Mouse (Mus musculus) testis, adult 2 months (tissue): ENCODE data around the gene Gcc1. TPM values are rescaled to one million over a fixed set of nuclear protein-coding genes. Genes with fewer than 3 reads are reported as not detected.

Source experiments
- H3K27ac ChIP-seq: fragments of 200-500 bp; 2 replicates; pipeline ENCODE4 v1.5.1; 2012; ENCODE audit warnings: low read depth, low read length; ENCODE audit not compliant: control insufficient read depth, insufficient read depth
- H3K27me3 ChIP-seq: fragments of 200-500 bp; 2 replicates; pipeline ENCODE4 v1.6.1; 2012; ENCODE audit warnings: mild to moderate bottlenecking, low read length, moderate library complexity; ENCODE audit not compliant: control insufficient read depth, insufficient read depth
- H3K36me3 ChIP-seq: fragments of 200-500 bp; 2 replicates; pipeline ENCODE4 v1.6.1; 2012; ENCODE audit warnings: mild to moderate bottlenecking, low read length; ENCODE audit not compliant: control insufficient read depth, insufficient read depth
- H3K4me1 ChIP-seq: fragments of 200-500 bp; 2 replicates; pipeline ENCODE4 v1.6.1; 2012; ENCODE audit warnings: low read length; ENCODE audit not compliant: control insufficient read depth, insufficient read depth
- H3K4me3 ChIP-seq: fragments of 200-500 bp; 2 replicates; pipeline ENCODE4 v1.5.1; 2012; ENCODE audit warnings: low read depth, mild to moderate bottlenecking, low read length, moderate library complexity, mixed read lengths; ENCODE audit not compliant: control insufficient read depth
- CTCF ChIP-seq: fragments of 200-500 bp; IDR thresholded peaks from 2 replicates; pipeline ENCODE4 v1.5.1; 2012; ENCODE audit warnings: low read depth, mild to moderate bottlenecking, inconsistent platforms, low read length, moderate library complexity; ENCODE audit not compliant: control insufficient read depth, insufficient read depth, insufficient replicate concordance
- POLR2A ChIP-seq: fragments of 200-500 bp; IDR thresholded peaks from 2 replicates; pipeline ENCODE4 v1.6.1; 2012; ENCODE audit warnings: low read depth, mild to moderate bottlenecking, inconsistent platforms, low read length, moderate library complexity; ENCODE audit not compliant: control insufficient read depth
- polyA plus RNA-seq: library from polyadenylated mRNA; depleted of rRNA; stranded (reverse); fragments of >200 nt; gene quantifications from 2 replicates; pipeline ENCODE4 v1.2.3, GENCODE M21; 2012

The Gcc1 gene
- polyA plus RNA-seq, 1 experiment = 12.1 TPM

DNA sequence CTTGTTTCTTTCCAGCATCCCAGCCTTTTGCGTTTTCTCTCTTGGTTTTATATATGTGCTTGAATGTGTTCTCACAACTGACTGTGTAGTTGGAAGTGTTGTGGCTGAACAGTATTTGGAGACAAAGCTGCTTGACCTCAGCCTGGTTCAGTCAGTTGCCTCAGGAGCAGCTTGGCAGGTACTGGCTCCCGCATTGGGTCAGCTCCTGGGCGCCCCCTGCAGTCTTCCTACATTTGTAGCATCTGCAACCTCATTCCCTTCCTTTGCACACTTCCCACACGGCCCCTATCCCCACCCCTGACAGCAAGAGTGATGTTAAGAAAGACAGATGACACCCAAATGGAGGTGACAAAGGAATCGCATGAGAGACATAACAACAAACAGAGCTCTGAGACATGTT, 32.3 kb upstream of the Gcc1 start:
- no peak overlapping the region for H3K4me3 ChIP-seq
- H3K27ac ChIP-seq = no peak overlapping the region
- TF ChIP-seq CTCF (peak; percentile 56; the same call in 1 of the 2 replicates), POLR2A (no peak)
- H3K27me3 ChIP-seq = no peaks in the 10 kb centered on the region
- no peaks in the 10 kb centered on the region for H3K4me1 ChIP-seq
- no peaks in the 10 kb centered on the region for H3K36me3 ChIP-seq

GRCm38 (mm10) chr6:28459221-28459668, 31.1 kb upstream of the Gcc1 start:
- H3K4me3 ChIP-seq = no peak overlapping the region
- H3K4me1 ChIP-seq = no peaks in the 10 kb centered on the region
- no peak overlapping the region for H3K27ac ChIP-seq
- H3K27me3 ChIP-seq = no peaks in the 10 kb centered on the region
- H3K36me3 ChIP-seq = no peaks in the 10 kb centered on the region
- TF ChIP-seq POLR2A = no peak
- TF ChIP-seq CTCF = no peak

DNA sequence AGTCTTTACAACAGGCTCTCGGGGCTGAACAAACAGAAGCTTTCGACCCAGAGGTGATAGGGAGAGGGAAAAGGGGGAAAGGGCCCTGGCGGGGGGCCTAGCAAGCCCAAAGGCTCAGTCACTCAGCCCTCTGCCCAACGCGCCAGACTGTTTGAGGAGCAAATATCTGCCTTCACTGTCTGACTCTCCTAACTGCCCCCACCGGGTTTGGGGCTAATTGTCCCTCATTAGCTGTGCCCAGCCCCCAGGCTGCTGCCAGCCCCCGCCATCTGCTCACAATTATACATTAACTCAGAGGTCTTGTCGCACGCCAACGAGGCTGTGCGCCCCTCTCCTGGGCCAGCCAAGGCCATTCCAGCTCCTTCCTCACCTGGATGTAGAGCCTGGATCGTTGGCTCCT, 22.8 kb upstream of the Gcc1 start:
- no peak overlapping the region for H3K27ac ChIP-seq
- H3K27me3 ChIP-seq = no peaks in the 10 kb centered on the region
- no peak overlapping the region for H3K4me3 ChIP-seq
- no peaks in the 10 kb centered on the region for H3K36me3 ChIP-seq
- no peaks in the 10 kb centered on the region for H3K4me1 ChIP-seq
- no peak for TF ChIP-seq CTCF
- no peak for TF ChIP-seq POLR2A

- no peak for TF ChIP-seq CTCF
- no peak for TF ChIP-seq POLR2A
- Histone ChIP-seq H3K4me3 (no peak overlapping the region), H3K27me3 (no peaks in the 10 kb centered on the region), H3K36me3 (no peaks in the 10 kb centered on the region), H3K27ac (no peak overlapping the region), H3K4me1 (no peaks in the 10 kb centered on the region)
Measured at GRCm38 (mm10) chr6:28450481-28450880, 22.3 kb upstream of the Gcc1 start.

GRCm38 (mm10) chr6:28449253-28449652, 21.1 kb upstream of the Gcc1 start, which contains the start of gene Pax4:
TSS of gene Pax4 (minus strand) at chr6:28449353.
- H3K36me3 ChIP-seq = no peaks in the 10 kb centered on the region
- no peak within 1 kb of the TSS for H3K4me3 ChIP-seq
- H3K27me3 ChIP-seq = no peaks in the 10 kb centered on the region
- TF ChIP-seq POLR2A = no peak
- TF ChIP-seq CTCF = no peak
- H3K27ac ChIP-seq = no peak within 1 kb of the TSS
- no peaks in the 10 kb centered on the region for H3K4me1 ChIP-seq

DNA sequence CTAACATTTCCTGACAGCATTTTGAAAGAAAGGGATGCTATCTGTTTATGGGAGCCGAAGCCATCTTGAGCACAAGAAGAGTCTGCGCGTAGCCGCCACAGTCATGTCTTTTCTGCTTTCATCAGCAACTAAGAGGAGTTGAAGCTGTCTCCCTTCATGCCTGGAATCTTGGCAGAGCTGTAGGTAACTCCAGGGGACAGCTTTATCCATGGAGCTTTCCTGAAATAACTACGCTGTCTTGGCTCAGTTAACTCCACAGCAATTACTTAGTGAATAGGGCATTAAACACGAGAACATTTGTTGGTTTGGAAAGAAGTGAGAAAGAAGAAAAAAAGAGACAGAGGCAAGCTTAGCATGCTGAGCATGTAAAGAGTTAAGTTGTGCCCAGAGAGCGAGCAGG, 19.7 kb upstream of the Gcc1 start:
- H3K27ac ChIP-seq = no peak overlapping the region
- no peaks in the 10 kb centered on the region for H3K36me3 ChIP-seq
- H3K27me3 ChIP-seq = no peaks in the 10 kb centered on the region
- no peak overlapping the region for H3K4me3 ChIP-seq
- no peak for TF ChIP-seq POLR2A
- no peak for TF ChIP-seq CTCF
- H3K4me1 ChIP-seq = no peaks in the 10 kb centered on the region

- H3K4me1 ChIP-seq = peaks cover 8% of the 10 kb centered on the region
- H3K4me3 ChIP-seq = peak overlapping the region; percentile 85
- no peaks in the 10 kb centered on the region for H3K27me3 ChIP-seq
- H3K27ac ChIP-seq = no peak overlapping the region
- no peaks in the 10 kb centered on the region for H3K36me3 ChIP-seq
- no peak for TF ChIP-seq CTCF
- no peak for TF ChIP-seq POLR2A
Measured at GRCm38 (mm10) chr6:28431538-28431855, 3.3 kb upstream of the Gcc1 start.

DNA sequence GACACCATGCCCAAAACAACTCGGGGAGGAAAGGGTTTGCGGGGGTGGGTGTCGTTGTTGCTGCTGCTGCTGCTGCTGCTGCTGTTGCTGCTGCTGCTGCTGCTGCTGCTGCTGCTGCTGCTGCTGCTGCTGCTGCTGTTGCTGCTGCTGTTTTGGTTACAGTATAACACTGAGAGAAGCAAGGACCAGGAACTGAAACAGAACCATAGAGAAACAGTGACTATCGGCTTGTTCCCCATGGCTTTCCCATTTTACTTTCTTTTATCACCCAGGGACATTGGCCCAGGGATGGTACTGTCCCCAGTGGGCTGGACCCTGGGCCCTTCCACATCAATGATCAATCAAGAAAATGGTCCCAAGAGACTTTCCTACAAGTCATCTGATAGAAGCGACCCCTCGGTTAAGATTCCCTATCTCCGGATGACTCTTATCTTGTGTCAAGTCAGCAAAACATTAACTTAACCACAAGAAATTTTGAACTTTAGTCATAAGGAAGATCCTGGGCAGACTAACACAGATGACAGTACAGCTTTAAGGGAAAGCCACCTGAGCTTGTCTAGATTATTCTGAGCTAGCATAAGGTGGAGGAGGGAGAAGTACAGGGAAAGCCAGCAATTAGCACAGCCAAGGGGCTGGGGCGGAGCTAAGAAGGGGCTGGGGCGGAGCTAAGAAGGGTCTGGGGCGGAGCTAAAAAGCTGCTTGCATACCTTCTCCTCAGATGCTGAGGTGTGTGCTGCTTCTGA, 2.8 kb upstream of the Gcc1 start:
- Histone ChIP-seq H3K4me3 (peak overlapping the region; percentile 85), H3K27me3 (no peaks in the 10 kb centered on the region), H3K36me3 (no peaks in the 10 kb centered on the region), H3K4me1 (peaks cover 8% of the 10 kb centered on the region), H3K27ac (no peak overlapping the region)
- TF ChIP-seq CTCF (no peak), POLR2A (no peak)
